Mouse (Mus musculus) right cerebral cortex, postnatal 4 days (tissue): Measurements from ENCODE around the gene Aagab.

Experiments used
- DNase-seq: peaks from one replicate; pipeline ENCODE4 v3.0.0-alpha.2; 2022

Gene Aagab

GRCm38 (mm10) chr9:63602043-63602939, at the start of gene Aagab, which contains the start of gene Iqch:
Gene Aagab (plus strand): TSS chr9:63602660.
Gene Iqch (minus strand): TSS chr9:63602493.
- peak; percentile 98 for DNase-seq

DNA sequence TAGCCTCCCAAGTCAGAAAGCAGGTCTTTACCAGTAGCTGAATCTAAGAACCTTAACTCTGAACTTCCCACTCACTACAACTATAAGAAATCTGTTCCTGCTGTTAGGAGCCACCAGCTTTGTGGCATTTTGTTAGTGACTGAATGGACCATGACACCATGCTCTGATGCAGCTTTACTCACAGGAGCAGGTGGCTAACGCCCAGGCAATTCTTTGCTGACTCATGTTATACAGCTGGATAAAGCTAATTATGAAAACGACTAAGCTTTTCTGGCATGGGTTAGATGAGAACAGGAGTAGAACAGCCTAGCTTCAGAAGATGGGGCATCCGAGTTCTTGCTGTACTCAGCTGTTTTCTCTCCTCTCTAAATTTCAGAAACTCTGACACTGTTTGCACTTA, 48.8 kb upstream of the Aagab start:
- DNase-seq = no peak

- DNase-seq = no peak
Measured at GRCm38 (mm10) chr9:63555460-63555990, 46.9 kb upstream of the Aagab start.

DNA sequence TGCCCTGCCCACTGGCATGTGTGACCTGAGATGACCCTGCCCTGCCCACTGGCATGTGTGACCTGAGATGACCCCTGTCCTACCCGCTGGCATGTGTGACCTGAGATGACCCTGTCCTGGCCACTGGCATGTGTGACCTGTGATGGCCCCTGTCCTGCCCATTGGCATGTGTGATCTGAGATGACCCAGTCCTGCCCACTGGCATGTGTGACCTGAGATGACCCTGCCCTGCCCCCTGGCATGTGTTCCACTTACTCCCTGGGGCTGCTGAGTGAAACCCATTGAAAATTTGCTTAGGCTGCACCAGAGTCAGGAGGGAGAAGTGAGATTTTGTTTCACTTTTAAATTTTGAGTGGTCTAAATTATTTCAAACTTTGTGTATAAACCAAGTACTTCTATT, 46.1 kb upstream of the Aagab start:
- DNase-seq = no peak

DNA sequence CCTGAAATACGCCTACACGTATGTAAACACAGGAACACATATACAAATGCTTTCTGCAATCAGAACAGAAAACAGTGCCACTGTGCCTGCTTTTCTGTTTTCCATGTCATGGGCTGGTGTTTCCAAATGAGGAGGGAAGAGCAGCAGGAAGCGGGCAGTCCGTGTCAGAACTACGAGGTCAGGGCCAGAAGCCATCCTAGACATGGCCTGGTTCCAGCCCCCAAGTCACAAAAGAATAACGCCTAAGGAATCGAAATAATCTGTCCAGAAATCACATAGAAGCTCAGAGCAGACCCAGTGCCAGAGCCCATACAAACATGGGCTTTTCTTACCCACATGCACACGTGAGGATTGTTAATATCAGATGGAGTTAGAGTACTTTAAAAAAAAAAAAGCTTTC, 45.5 kb upstream of the Aagab start:
- no peak for DNase-seq

GRCm38 (mm10) chr9:63561931-63562330, 40.5 kb upstream of the Aagab start:
- no peak for DNase-seq

DNA sequence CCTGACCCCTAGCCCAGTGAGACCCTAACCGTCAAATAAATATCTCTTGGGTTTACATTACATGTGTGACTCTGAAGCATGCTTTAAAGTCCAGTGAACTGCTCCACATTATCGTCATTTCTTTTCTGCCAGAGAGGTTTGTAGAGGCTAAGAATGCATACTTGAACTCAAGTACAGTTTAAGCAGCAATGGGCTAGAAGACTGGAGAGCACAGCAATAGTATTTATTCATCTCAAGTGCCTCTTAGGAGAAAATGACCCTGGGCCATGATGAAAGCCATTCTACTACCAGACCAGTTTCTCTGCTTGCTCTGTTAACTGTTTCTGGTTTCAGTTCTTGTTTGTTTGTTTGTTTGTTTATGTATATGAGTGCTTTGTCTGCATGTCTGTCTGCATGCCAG, 39.0 kb upstream of the Aagab start:
- no peak for DNase-seq

- no peak for DNase-seq
Measured at GRCm38 (mm10) chr9:63568314-63568713, 34.1 kb upstream of the Aagab start.

- DNase-seq = peak; percentile 26
Measured at GRCm38 (mm10) chr9:63568808-63569207, 33.7 kb upstream of the Aagab start.

- DNase-seq = no peak
Measured at GRCm38 (mm10) chr9:63571895-63572294, 30.6 kb upstream of the Aagab start.

- no peak for DNase-seq
Measured at GRCm38 (mm10) chr9:63572874-63573273, 29.6 kb upstream of the Aagab start.

- DNase-seq = no peak
Measured at GRCm38 (mm10) chr9:63577469-63577868, 25.0 kb upstream of the Aagab start.

DNA sequence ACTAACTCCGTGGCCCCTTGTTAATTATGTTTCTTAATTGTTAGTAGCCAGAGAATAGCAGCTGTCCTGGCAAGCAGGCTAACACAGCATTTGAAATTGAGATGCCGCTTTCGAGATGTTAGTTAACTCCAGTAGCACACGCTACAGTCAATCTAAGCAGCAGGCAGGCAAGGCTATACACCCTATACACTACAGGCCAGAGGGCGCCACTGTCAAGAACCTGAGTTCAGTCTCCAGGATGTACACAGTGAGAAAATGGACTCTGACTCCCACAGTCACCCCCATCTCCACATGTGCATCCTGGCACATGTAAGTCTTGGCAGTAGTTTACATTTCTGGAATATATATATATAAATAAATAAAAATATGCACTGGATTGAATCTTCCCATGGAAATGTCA, 22.8 kb upstream of the Aagab start:
- DNase-seq = no peak

- DNase-seq = no peak
Measured at GRCm38 (mm10) chr9:63580046-63580445, 22.4 kb upstream of the Aagab start.

GRCm38 (mm10) chr9:63581778-63582177, 20.7 kb upstream of the Aagab start:
- DNase-seq = no peak

DNA sequence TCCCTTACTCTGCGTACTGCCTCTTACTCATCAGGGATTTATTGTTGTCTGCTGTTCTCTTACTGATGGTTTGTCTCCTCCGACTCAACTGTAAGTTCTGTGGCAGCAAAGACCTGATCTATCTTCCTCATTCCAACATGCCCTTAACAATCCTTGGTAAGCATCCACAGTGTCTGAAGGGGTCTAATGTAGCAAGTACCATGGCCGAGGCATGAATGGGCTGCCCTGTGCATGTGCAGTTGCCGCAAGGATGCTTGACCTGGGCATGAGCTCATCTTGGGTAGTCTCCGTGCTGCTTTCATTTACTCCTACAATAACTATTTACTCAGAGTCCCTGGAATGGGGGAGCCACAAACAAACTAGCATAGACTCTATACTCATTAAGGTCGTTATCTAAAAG, 17.2 kb upstream of the Aagab start:
- DNase-seq = no peak

GRCm38 (mm10) chr9:63589209-63589608, 13.3 kb upstream of the Aagab start:
- DNase-seq = no peak

DNA sequence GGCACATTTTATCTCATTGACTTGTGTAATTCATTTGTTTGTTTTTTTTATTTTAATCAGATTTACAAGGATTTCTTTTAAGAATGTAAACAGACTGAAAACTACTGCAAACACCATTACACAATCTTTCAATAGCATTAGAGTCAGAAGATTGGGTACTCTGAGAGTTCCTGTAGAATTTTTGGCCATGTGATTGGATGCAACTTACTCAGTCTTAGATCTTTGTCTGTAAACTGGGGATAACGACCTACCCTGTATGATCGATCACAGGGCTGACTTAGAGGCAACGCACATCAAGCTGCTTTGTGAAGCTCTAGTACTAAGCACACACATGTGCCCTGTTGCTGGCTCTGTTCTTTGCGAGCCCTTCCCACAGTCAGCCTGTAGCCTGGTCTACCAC, 11.9 kb upstream of the Aagab start:
- DNase-seq = no peak

DNA sequence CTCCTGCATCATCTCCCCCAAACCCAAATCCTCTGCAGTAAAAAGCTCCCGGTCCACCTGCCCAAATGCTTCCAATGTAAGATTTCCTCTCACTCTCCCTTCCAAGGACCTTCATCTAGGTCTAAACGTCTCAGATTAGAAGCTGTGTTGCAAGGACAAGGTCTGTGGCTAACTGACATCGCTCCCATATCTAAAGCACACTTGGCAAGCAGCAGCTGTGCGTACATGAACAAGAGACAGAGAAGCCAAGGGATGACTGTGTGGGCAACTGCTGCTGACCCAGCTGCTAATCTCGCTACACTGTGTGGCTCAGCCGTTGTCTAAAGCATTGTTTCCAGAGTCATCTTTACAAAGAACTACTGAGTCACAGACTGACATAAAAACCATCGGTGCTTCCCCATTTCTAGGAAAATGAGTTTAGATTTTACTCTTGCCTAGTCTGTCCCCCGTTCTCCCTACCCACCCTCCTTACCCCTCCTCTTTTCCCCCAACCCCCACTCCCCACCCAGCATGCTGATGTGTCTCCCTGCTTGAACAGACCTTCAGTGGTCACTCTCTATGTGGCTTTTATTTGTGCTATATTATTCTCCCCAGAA, 10.7 kb upstream of the Aagab start:
- no peak for DNase-seq

- no peak for DNase-seq
Measured at GRCm38 (mm10) chr9:63595032-63595431, 7.4 kb upstream of the Aagab start.

DNA sequence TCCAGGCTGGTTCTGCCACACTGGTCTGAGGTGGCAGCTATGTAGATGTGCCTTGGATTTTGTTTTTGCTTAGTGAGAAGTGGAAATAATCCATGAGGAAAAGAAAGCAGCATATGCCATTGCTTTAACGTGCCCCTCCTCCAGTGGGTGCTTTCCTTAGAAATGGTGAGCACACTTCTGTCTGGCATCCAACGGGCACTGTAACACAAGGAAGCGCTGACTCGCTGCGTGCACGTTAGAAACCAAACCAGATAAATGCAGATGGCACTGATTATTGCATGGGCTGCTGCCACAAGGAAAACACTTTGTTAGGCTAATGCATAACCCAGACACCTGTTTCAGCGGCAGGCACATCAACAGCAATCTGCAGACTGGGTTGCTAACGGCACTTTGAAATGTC, 6.8 kb upstream of the Aagab start:
- DNase-seq = no peak

- peak; percentile 20 for DNase-seq
Measured at GRCm38 (mm10) chr9:63596660-63597059, 5.8 kb upstream of the Aagab start.

GRCm38 (mm10) chr9:63603849-63604248, 1.4 kb downstream of the Aagab start:
- DNase-seq = no peak

DNA sequence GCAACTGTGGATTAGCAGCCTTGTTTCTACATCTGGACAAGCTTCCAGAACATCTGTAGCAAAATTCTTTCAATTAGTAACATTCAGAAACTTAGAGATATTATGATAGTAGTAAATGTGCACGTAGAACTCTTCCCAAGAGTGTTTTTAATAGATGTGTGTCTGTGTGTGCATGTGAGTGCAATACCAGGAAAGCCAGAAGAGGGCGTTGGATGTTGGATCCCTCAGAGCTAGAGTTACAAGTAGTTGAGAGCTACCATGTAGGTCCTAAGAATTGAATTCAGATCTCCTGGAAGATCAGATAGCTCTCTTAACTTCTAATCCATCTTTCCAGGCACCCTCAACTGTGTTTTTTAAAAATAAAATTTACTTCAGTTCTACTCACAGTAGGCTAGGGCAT, 4.1 kb downstream of the Aagab start:
- DNase-seq = no peak
